Comparison of ENCODE assay signal across 14 mouse cellular contexts in the genomic region with DNA sequence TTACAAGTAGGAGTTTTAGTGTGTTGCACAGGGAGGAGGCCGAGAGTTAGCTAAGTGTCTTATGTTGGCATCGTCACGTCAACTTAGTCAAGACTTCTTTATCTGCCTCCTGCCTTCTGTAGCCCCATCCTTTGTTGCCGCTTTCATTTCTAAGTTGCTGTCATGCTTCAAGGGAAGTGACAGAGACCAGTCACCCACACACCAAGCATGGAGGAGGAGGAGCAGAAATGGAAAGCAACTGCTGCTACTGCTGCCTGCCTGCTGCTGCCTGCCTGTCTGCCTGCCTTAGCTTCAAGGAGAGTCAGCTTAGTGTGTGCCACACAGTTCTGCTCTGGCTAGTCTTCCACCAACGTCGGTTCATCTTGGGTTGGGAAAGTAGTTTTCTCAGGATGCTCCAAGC.
DNase-seq lines count a peak whose midpoint lies in the region; ATAC-seq lines count a peak whose summit lies in the region.
"Had no signal": no experiment of that assay in that cellular context is flagged by ENCODE, and none has a peak within 500 bp of the region (broad histone marks: within the 10 kb centered on the region; RNA-seq: fewer than 3 reads in every experiment).

No protein-coding gene starts in this region.

- peak; percentile 99 for ATAC-seq in frontal cortex, adult (ENCODE audit: low TSS enrichment)
- ATAC-seq: intestine, embryonic 15.5 days; midbrain, embryonic 16.5 days had no signal

- DNase-seq in frontal cortex, postnatal 10 days (ENCODE audit: low spot score in 2 of 2): no peak
- peak; percentile 80 for DNase-seq in brain, adult 2 months (ENCODE audit: low read depth, low spot score)
- peak; percentile 19 to 21 for DNase-seq in layer of hippocampus, postnatal 36 days
- peak; percentile 47 to 49 for DNase-seq in right cerebral cortex, adult 2 months (ENCODE audit: low spot score in 2 of 2)
- DNase-seq in cerebellum, postnatal 36 days: no peak
- DNase-seq in adrenal gland, postnatal 10 days: no peak
- DNase-seq in lung, postnatal 4 days: no peak
- DNase-seq: adrenal gland, postnatal 14 days; gastrocnemius, postnatal 14 days; kidney, postnatal 10 days; retina, postnatal 1 day had no signal

Comparison
In these comparisons a context has a peak if more than half of its experiments do, and no peak if none do; other contexts are left out.
1. DNase-seq: peak in brain, adult 2 months (single experiment), layer of hippocampus, postnatal 36 days (2 of 2) and right cerebral cortex, adult 2 months (2 of 2); none in frontal cortex, postnatal 10 days (0 of 2), cerebellum, postnatal 36 days (0 of 2), adrenal gland, postnatal 10 days (single experiment) and lung, postnatal 4 days (0 of 2).